Mouse (Mus musculus): Measurements from ENCODE around the gene Zfpm1. TPM values are rescaled to one million over a fixed set of nuclear protein-coding genes. Genes with fewer than 3 reads are reported as not detected.

The Zfpm1 gene
- polyA plus RNA-seq, 2 experiments: 2.1 to 10.4 TPM

GRCm38 (mm10) chr8:122317918-122318475, 36.1 kb downstream of the Zfpm1 start:
- H3K4me2 ChIP-seq (replicated peaks; ENCODE audit: low read depth, low read length, severe bottlenecking): no peak overlapping the region
- H3K27me3 ChIP-seq (ENCODE audit: control insufficient read depth, insufficient read depth, low read length): no peaks in the 10 kb centered on the region
- H3K9me3 ChIP-seq (ENCODE audit: control insufficient read depth, low read length): no peaks in the 10 kb centered on the region
- H3K4me3 ChIP-seq (replicated peaks; ENCODE audit: low read length): no peak overlapping the region
- TF ChIP-seq POLR2A (IDR thresholded peaks at IDR 0.05; ENCODE audit: borderline replicate concordance, extremely low read depth, insufficient read depth, insufficient read length): no peak
- no peak overlapping the region for H3K9ac ChIP-seq (ENCODE audit: low read depth, low read length, severe bottlenecking)
- H3K36me3 ChIP-seq (ENCODE audit: control insufficient read depth, insufficient read depth, low read length): no peaks in the 10 kb centered on the region
- ATAC-seq (ENCODE audit: low FRiP score, low read depth) (no peak), DNase-seq (ENCODE audit: low spot score) (no peak)
- no peaks in the 10 kb centered on the region for H3K4me1 ChIP-seq (ENCODE audit: control insufficient read depth, insufficient read depth, low read length)
- 60% methylated on average over 8 of the region's 8 CpGs for WGBS
- no peak overlapping the region for H3K27ac ChIP-seq (replicated peaks; ENCODE audit: low read depth, low read length)

DNA sequence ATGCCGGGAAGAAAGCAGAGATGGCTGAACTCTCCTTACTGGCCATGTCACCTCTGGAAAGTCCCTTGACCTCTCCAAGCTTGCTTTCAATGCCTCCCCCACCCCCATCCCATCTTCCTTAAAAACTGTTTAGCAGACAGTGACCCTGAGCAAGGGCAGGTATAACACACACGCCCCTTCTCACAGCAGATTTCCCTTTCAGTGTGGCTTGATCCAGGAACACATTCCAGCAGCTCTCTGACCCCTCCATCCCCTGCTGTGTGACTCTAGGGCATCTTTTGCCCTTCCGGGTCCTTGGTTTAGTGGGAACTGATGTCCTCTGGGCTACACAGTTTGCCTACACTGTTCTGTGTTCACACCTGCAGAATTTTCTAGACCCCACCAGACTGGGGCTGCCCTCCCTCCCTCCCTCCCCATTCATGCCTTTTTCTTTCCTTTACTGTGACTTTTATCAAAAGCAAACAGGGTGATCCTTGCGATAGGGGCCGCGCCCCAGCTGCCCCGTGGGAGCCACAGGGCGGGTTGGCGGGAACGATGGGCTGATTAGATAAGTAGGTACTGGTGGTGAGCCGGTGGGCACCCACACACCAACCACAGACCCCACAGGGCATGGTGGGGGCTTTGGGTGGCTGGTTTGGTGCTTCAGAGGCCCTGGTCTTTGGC, 37.2 kb downstream of the Zfpm1 start:
- H3K4me2 ChIP-seq (replicated peaks; ENCODE audit: low read depth, low read length, severe bottlenecking): no peak overlapping the region
- H3K27ac ChIP-seq (replicated peaks; ENCODE audit: low read depth, low read length): no peak overlapping the region
- ATAC-seq (ENCODE audit: low FRiP score, low read depth) (no peak), DNase-seq (ENCODE audit: low spot score) (no peak)
- H3K9ac ChIP-seq (ENCODE audit: low read depth, low read length, severe bottlenecking): no peak overlapping the region
- WGBS: 75% methylated on average over 11 of the region's 11 CpGs
- no peak overlapping the region for H3K4me3 ChIP-seq (replicated peaks; ENCODE audit: low read length)
- H3K4me1 ChIP-seq (ENCODE audit: control insufficient read depth, insufficient read depth, low read length): no peaks in the 10 kb centered on the region; the same call in 1 of the 2 replicates
- H3K27me3 ChIP-seq (ENCODE audit: control insufficient read depth, insufficient read depth, low read length): no peaks in the 10 kb centered on the region
- no peaks in the 10 kb centered on the region for H3K9me3 ChIP-seq (ENCODE audit: control insufficient read depth, low read length)
- H3K36me3 ChIP-seq (ENCODE audit: control insufficient read depth, insufficient read depth, low read length): no peaks in the 10 kb centered on the region
- TF ChIP-seq POLR2A (IDR thresholded peaks at IDR 0.05; ENCODE audit: borderline replicate concordance, extremely low read depth, insufficient read depth, insufficient read length): no peak

DNA sequence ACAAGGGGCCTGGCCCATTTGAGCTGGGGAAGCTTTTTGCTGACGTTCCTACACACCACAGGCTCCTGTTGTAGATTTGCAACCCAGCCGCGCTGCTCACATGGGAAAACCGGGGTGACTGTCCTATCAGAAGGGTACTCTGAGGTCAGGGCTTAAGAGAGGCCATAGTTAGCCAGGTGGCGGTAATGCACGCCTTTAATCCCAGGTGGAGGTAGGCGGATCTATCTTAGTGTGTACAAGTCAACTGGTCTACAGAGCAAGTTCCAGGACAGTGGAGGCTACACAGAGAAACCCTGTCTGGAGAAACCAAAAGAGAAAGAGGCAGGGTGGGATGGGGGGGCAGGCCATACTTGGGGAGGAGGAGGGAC, 37.8 kb downstream of the Zfpm1 start:
- Histone ChIP-seq H3K36me3 (ENCODE audit: control insufficient read depth, insufficient read depth, low read length) (no peaks in the 10 kb centered on the region), H3K4me3 (replicated peaks; ENCODE audit: low read length) (no peak overlapping the region), H3K9me3 (ENCODE audit: control insufficient read depth, low read length) (no peaks in the 10 kb centered on the region), H3K4me2 (replicated peaks; ENCODE audit: low read depth, low read length, severe bottlenecking) (no peak overlapping the region), H3K9ac (ENCODE audit: low read depth, low read length, severe bottlenecking) (no peak overlapping the region), H3K27ac (replicated peaks; ENCODE audit: low read depth, low read length) (no peak overlapping the region), H3K27me3 (ENCODE audit: control insufficient read depth, insufficient read depth, low read length) (no peaks in the 10 kb centered on the region), H3K4me1 (ENCODE audit: control insufficient read depth, insufficient read depth, low read length) (no peaks in the 10 kb centered on the region; the same call in 1 of the 2 replicates)
- DNase-seq (ENCODE audit: low spot score) (no peak), ATAC-seq (ENCODE audit: low FRiP score, low read depth) (no peak)
- 72% methylated on average over 7 of the region's 7 CpGs for WGBS
- no peak for TF ChIP-seq POLR2A (IDR thresholded peaks at IDR 0.05; ENCODE audit: borderline replicate concordance, extremely low read depth, insufficient read depth, insufficient read length)

- no peaks in the 10 kb centered on the region for H3K27me3 ChIP-seq (ENCODE audit: control insufficient read depth, insufficient read depth, low read length)
- no peaks in the 10 kb centered on the region for H3K36me3 ChIP-seq (ENCODE audit: control insufficient read depth, insufficient read depth, low read length)
- no peak overlapping the region for H3K27ac ChIP-seq (replicated peaks; ENCODE audit: low read depth, low read length)
- DNase-seq (ENCODE audit: low spot score) (no peak), ATAC-seq (ENCODE audit: low FRiP score, low read depth) (no peak)
- no peaks in the 10 kb centered on the region; the same call in 1 of the 2 replicates for H3K4me1 ChIP-seq (ENCODE audit: control insufficient read depth, insufficient read depth, low read length)
- no peaks in the 10 kb centered on the region for H3K9me3 ChIP-seq (ENCODE audit: control insufficient read depth, low read length)
- TF ChIP-seq POLR2A (IDR thresholded peaks at IDR 0.05; ENCODE audit: borderline replicate concordance, extremely low read depth, insufficient read depth, insufficient read length): no peak
- no peak overlapping the region for H3K4me2 ChIP-seq (replicated peaks; ENCODE audit: low read depth, low read length, severe bottlenecking)
- WGBS: 23% methylated on average over 3 of the region's 3 CpGs
- no peak overlapping the region for H3K9ac ChIP-seq (ENCODE audit: low read depth, low read length, severe bottlenecking)
- no peak overlapping the region for H3K4me3 ChIP-seq (replicated peaks; ENCODE audit: low read length)
Observed at GRCm38 (mm10) chr8:122320541-122320940, 38.6 kb downstream of the Zfpm1 start.

GRCm38 (mm10) chr8:122321455-122321921, 39.5 kb downstream of the Zfpm1 start:
- Histone ChIP-seq H3K4me3 (replicated peaks; ENCODE audit: low read length) (no peak overlapping the region), H3K36me3 (ENCODE audit: control insufficient read depth, insufficient read depth, low read length) (no peaks in the 10 kb centered on the region), H3K27me3 (ENCODE audit: control insufficient read depth, insufficient read depth, low read length) (no peaks in the 10 kb centered on the region), H3K4me1 (ENCODE audit: control insufficient read depth, insufficient read depth, low read length) (no peaks in the 10 kb centered on the region; the same call in 1 of the 2 replicates), H3K4me2 (replicated peaks; ENCODE audit: low read depth, low read length, severe bottlenecking) (no peak overlapping the region), H3K9ac (ENCODE audit: low read depth, low read length, severe bottlenecking) (no peak overlapping the region), H3K9me3 (ENCODE audit: control insufficient read depth, low read length) (no peaks in the 10 kb centered on the region), H3K27ac (replicated peaks; ENCODE audit: low read depth, low read length) (no peak overlapping the region)
- no peak for TF ChIP-seq POLR2A (IDR thresholded peaks at IDR 0.05; ENCODE audit: borderline replicate concordance, extremely low read depth, insufficient read depth, insufficient read length)
- ATAC-seq (ENCODE audit: low FRiP score, low read depth) (no peak), DNase-seq (ENCODE audit: low spot score) (no peak)
- WGBS: 70% methylated on average over 10 of the region's 10 CpGs

Measured in limb, embryonic 14.5 days (tissue).